Mouse (Mus musculus): ENCODE measurements around the gene Ccdc124. TPM values are rescaled to one million over a fixed set of nuclear protein-coding genes. Genes with fewer than 3 reads are reported as not detected.

Ccdc124 gene
- polyA plus RNA-seq, 1 experiment from 2014 or later: 74.1 TPM

DNA sequence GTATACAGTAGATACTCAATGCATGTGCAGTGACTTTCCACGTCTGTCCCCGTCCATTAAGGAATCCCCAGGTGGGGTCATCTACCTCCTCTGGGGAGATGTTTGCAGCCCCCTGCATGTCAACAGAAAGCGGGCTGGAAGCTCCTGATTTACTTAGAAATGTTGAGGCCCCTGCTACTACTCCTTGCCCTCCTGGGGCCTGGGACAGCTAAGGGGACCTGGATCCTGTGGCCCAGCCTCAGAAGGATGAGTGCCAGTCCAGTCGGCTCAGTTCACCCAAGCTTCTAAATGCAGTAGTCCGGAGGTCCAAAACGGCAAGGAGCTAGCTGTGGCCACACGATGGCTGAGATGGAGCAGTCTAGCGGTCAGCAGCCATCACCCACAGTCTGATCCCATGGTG is 29.8 kb downstream of the Ccdc124 start:
- ATAC-seq (ENCODE audit: low FRiP score, low TSS enrichment) (no peak), DNase-seq (ENCODE audit: low spot score) (no peak)
- TF ChIP-seq EP300 (optimal IDR thresholded peaks at IDR 0.05) (no peak), CTCF (IDR thresholded peaks at IDR 0.05; ENCODE audit: low read depth) (no peak)
- H3K27ac ChIP-seq (replicated peaks): no peak overlapping the region
- H3K9me3 ChIP-seq (ENCODE audit: control insufficient read depth, low read length): no peaks in the 10 kb centered on the region
- H3K9ac ChIP-seq (ENCODE audit: low read length): no peak overlapping the region
- H3K4me3 ChIP-seq (ENCODE audit: low read depth, low read length): no peak overlapping the region
- no peaks in the 10 kb centered on the region for H3K36me3 ChIP-seq (ENCODE audit: control insufficient read depth, insufficient read depth, low read length)
- no peaks in the 10 kb centered on the region for H3K4me1 ChIP-seq (replicated peaks; ENCODE audit: control insufficient read depth, insufficient read depth)
- 87% methylated on average over 8 of the region's 8 CpGs for WGBS
- no peaks in the 10 kb centered on the region for H3K27me3 ChIP-seq (ENCODE audit: control insufficient read depth, insufficient read depth, low read length)
- H3K4me2 ChIP-seq (replicated peaks; ENCODE audit: low read depth): no peak overlapping the region

DNA sequence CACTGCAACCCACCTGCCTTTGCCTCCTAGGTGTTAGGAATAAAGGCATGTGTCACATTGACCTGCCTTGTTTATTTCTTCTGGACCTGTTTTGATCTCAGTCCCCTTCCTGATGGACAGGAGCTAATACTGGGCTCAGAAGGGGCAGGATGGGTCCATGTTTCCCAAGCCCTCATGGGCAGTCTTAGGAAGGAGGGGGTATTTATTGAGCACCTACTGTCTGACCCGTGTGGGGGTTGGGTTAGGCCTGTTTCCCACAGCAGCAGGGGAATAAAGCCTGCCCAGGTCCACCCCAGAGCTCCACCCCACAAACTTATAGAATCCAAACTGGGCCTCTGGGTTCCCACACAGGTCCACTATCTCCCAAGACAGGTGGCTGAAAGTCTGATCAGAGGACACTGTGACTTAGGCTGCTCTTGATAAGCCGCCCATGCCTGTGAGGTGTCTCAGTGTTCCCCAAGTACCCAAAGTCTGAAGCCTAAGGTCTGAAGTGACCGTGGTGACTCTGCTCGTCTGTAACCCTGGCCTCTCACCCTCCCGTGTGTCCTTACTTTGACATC is 30.4 kb downstream of the Ccdc124 start:
- no peaks in the 10 kb centered on the region for H3K9me3 ChIP-seq (ENCODE audit: control insufficient read depth, low read length)
- H3K36me3 ChIP-seq (ENCODE audit: control insufficient read depth, insufficient read depth, low read length): no peaks in the 10 kb centered on the region
- H3K27ac ChIP-seq (replicated peaks): no peak overlapping the region
- H3K4me2 ChIP-seq (replicated peaks; ENCODE audit: low read depth): no peak overlapping the region
- no peak for DNase-seq (ENCODE audit: low spot score)
- 89% methylated on average over 5 of the region's 5 CpGs for WGBS
- TF ChIP-seq CTCF (IDR thresholded peaks at IDR 0.05; ENCODE audit: low read depth): no peak
- TF ChIP-seq EP300 (optimal IDR thresholded peaks at IDR 0.05): no peak
- H3K9ac ChIP-seq (ENCODE audit: low read length): no peak overlapping the region
- H3K4me3 ChIP-seq (ENCODE audit: low read depth, low read length): no peak overlapping the region
- no peaks in the 10 kb centered on the region for H3K27me3 ChIP-seq (ENCODE audit: control insufficient read depth, insufficient read depth, low read length)
- H3K4me1 ChIP-seq (replicated peaks; ENCODE audit: control insufficient read depth, insufficient read depth): 0 out of 2 replicates have a peak, but pooled peaks cover 3% of the 10 kb centered on the region
- ATAC-seq (ENCODE audit: low FRiP score, low TSS enrichment): no peak

DNA sequence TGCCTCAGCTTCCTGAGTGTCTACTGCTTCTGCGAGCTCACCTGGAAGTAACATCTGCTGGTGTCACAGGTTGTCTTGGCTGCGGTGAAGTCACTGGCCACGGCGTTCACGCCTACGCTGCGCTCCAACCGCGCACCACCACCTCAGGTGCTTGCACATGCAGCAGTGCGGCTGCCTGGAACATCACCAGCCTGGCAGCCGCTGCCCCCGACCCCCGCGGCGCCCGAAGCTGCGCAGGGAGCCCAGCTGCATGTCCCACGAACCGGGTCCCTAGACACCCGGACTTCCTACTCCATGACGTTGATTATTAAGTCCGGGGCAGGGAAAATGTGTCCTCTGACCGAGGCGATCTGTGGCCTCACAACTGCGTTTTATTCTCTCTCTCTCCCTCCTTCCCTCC is 31.3 kb downstream of the Ccdc124 start:
- Histone ChIP-seq H3K4me3 (ENCODE audit: low read depth, low read length) (no peak overlapping the region), H3K4me2 (replicated peaks; ENCODE audit: low read depth) (no peak overlapping the region), H3K4me1 (replicated peaks; ENCODE audit: control insufficient read depth, insufficient read depth) (0 out of 2 replicates have a peak, but pooled peaks cover 3% of the 10 kb centered on the region), H3K36me3 (ENCODE audit: control insufficient read depth, insufficient read depth, low read length) (no peaks in the 10 kb centered on the region), H3K9me3 (ENCODE audit: control insufficient read depth, low read length) (no peaks in the 10 kb centered on the region), H3K27me3 (ENCODE audit: control insufficient read depth, insufficient read depth, low read length) (no peaks in the 10 kb centered on the region), H3K27ac (replicated peaks) (no peak overlapping the region), H3K9ac (ENCODE audit: low read length) (no peak overlapping the region)
- TF ChIP-seq CTCF (IDR thresholded peaks at IDR 0.05; ENCODE audit: low read depth) (no peak), EP300 (optimal IDR thresholded peaks at IDR 0.05) (no peak)
- 70% methylated on average over 25 of the region's 25 CpGs for WGBS
- ATAC-seq (ENCODE audit: low FRiP score, low TSS enrichment) (no peak), DNase-seq (ENCODE audit: low spot score) (no peak)

DNA sequence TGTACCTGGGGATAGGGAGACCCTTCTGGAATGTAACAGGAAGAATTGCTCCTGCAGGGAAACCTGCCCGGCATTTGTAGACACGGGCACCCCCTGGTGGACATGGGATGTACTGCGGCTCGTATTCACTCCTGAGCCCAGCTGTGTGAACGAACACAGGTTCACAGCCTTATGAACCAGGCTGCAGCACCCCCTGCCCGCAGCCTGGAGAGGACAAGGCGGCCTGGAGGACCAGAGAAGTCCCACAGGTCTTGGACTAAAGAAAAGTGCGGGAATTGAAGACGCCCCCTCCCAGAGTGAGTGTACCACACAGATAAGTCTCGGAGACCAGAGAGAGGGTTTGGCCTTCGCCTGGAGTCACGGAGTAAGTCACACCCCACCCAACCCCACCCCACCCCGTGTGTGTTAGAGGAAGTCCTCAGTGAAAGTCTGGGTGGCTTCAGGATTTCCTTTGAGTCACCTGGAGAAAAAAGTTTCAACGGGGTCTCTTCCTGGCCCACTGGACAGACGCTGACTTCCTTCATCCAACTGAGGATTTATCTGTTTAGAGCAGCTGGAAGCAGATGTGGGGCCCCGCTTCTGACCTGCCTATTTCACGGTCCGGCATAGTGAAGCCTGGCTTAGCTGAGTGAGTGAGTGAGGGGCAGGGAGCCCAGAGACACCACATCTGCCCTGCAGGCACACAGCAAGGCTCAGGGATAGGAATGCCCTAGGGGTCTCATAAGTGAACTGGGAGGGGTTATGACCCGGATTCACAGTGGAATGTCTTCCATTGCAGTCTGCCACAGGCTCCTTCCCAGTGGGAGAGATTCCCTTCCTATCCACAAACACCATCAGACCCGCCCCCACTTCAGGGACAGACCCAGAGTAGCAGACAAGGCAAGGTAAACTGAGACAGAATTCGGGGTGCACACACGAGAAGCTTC is 32.3 kb downstream of the Ccdc124 start:
- no peaks in the 10 kb centered on the region for H3K27me3 ChIP-seq (ENCODE audit: control insufficient read depth, insufficient read depth, low read length)
- ATAC-seq (ENCODE audit: low FRiP score, low TSS enrichment) (peak; percentile 3; the same call in 1 of the 2 replicates), DNase-seq (ENCODE audit: low spot score) (peak; percentile 95)
- TF ChIP-seq CTCF (IDR thresholded peaks at IDR 0.05; ENCODE audit: low read depth) (peak; percentile 95), EP300 (optimal IDR thresholded peaks at IDR 0.05) (no peak)
- H3K27ac ChIP-seq (replicated peaks): peak overlapping the region; percentile 87
- H3K9me3 ChIP-seq (ENCODE audit: control insufficient read depth, low read length): no peaks in the 10 kb centered on the region
- no peaks in the 10 kb centered on the region; the same call in 1 of the 2 replicates for H3K36me3 ChIP-seq (ENCODE audit: control insufficient read depth, insufficient read depth, low read length)
- H3K4me2 ChIP-seq (replicated peaks; ENCODE audit: low read depth): peak overlapping the region; percentile 17; the same call in 1 of the 2 replicates
- no peak overlapping the region for H3K4me3 ChIP-seq (ENCODE audit: low read depth, low read length)
- WGBS: 25% methylated on average over 22 of the region's 22 CpGs
- 0 out of 2 replicates have a peak, but pooled peaks cover 3% of the 10 kb centered on the region for H3K4me1 ChIP-seq (replicated peaks; ENCODE audit: control insufficient read depth, insufficient read depth)
- no peak overlapping the region for H3K9ac ChIP-seq (ENCODE audit: low read length)

DNA sequence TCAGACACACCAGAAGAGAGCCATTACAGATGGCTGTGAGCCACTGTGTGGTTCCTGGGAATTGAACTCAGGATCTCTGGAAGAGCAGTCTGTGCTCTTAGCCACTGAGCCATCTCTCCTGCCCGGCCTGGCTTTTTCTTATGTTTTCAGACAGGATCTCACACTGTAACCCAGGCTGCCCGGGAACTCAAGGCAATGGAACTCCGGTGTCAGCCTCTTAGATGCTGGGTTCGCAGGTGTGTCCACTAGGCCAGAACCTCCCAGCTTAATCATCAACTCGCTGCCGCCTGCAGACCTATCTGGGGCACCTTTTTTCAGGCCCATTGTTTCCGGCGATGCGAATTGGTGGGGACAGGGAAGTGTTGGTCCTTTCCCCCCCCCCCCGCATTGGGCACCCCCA is 33.1 kb downstream of the Ccdc124 start:
- H3K27ac ChIP-seq (replicated peaks): peak overlapping the region; percentile 87
- no peaks in the 10 kb centered on the region; the same call in 1 of the 2 replicates for H3K36me3 ChIP-seq (ENCODE audit: control insufficient read depth, insufficient read depth, low read length)
- H3K27me3 ChIP-seq (ENCODE audit: control insufficient read depth, insufficient read depth, low read length): no peaks in the 10 kb centered on the region
- no peaks in the 10 kb centered on the region for H3K9me3 ChIP-seq (ENCODE audit: control insufficient read depth, low read length)
- H3K4me3 ChIP-seq (ENCODE audit: low read depth, low read length): no peak overlapping the region
- H3K9ac ChIP-seq (ENCODE audit: low read length): no peak overlapping the region
- 0 out of 2 replicates have a peak, but pooled peaks cover 3% of the 10 kb centered on the region for H3K4me1 ChIP-seq (replicated peaks; ENCODE audit: control insufficient read depth, insufficient read depth)
- H3K4me2 ChIP-seq (replicated peaks; ENCODE audit: low read depth): no peak overlapping the region
- WGBS: 38% methylated on average over 10 of the region's 10 CpGs
- DNase-seq (ENCODE audit: low spot score) (peak; percentile 69), ATAC-seq (ENCODE audit: low FRiP score, low TSS enrichment) (no peak)
- TF ChIP-seq EP300 (optimal IDR thresholded peaks at IDR 0.05): no peak
- TF ChIP-seq CTCF (IDR thresholded peaks at IDR 0.05; ENCODE audit: low read depth): no peak

Measured in stomach, postnatal 0 days (tissue).